Mouse (Mus musculus) ES-Bruce4 (cell line): ENCODE measurements around the gene Rimkla. TPM values are rescaled to one million over a fixed set of nuclear protein-coding genes. Genes with fewer than 3 reads are reported as not detected.

ENCODE experiments used
- H3K27ac ChIP-seq: 2 replicates; pipeline ENCODE4 v1.5.1; 2012; ENCODE audit warnings: low read length, inconsistent platforms; ENCODE audit not compliant: insufficient read depth
- H3K27me3 ChIP-seq: 2 replicates; pipeline ENCODE4 v1.6.1; 2012; ENCODE audit warnings: mild to moderate bottlenecking, low read length, inconsistent platforms; ENCODE audit not compliant: control insufficient read depth, poor library complexity, insufficient read depth, severe bottlenecking
- H3K36me3 ChIP-seq: 2 replicates; pipeline ENCODE4 v1.6.1; 2012; ENCODE audit warnings: inconsistent platforms, mild to moderate bottlenecking, low read length, moderate library complexity; ENCODE audit not compliant: control insufficient read depth, poor library complexity, insufficient read depth, severe bottlenecking
- H3K4me1 ChIP-seq: one replicate; pipeline ENCODE4 v1.8.1; 2011; ENCODE audit warnings: low read length; ENCODE audit not compliant: control insufficient read depth, insufficient read depth
- H3K4me3 ChIP-seq: 2 replicates; pipeline ENCODE4 v1.5.1; 2011; ENCODE audit warnings: low read depth, mild to moderate bottlenecking, low read length
- H3K9ac ChIP-seq: 2 replicates; pipeline ENCODE4 v1.6.1; 2012; ENCODE audit warnings: low read depth, mild to moderate bottlenecking, inconsistent platforms; ENCODE audit not compliant: poor library complexity, severe bottlenecking
- H3K9me3 ChIP-seq: replicated peaks from 2 replicates; pipeline ENCODE4 v1.6.1; 2012; ENCODE audit warnings: mild to moderate bottlenecking, low read length, inconsistent platforms; ENCODE audit not compliant: control insufficient read depth, poor library complexity, insufficient read depth, severe bottlenecking
- CTCF ChIP-seq: IDR thresholded peaks from one replicate; pipeline ENCODE4 v1.8.1; 2011; ENCODE audit warnings: low read depth, low read length
- EP300 ChIP-seq: IDR thresholded peaks from 2 replicates; pipeline ENCODE4 v1.6.1; 2011; ENCODE audit warnings: low read depth, low read length; ENCODE audit not compliant: insufficient read depth
- POLR2A ChIP-seq: IDR thresholded peaks from one replicate; pipeline ENCODE4 v1.8.1; 2011; ENCODE audit warnings: low read length; ENCODE audit not compliant: insufficient read depth
- polyA plus RNA-seq: library from polyadenylated mRNA; stranded (reverse); fragments of >200 nt; gene quantifications from 2 replicates; pipeline ENCODE4 v1.2.4, GENCODE M21; 2011; ENCODE audit warnings: low read depth; ENCODE audit not compliant: missing spikeins, insufficient read depth, insufficient read length

The Rimkla gene
- polyA plus RNA-seq, 1 experiment: 5.5 TPM

GRCm38 (mm10) chr4:119453128-119453527, 39.3 kb downstream of the Rimkla start:
- Histone ChIP-seq H3K4me3 (no peak overlapping the region), H3K27me3 (no peaks in the 10 kb centered on the region), H3K27ac (no peak overlapping the region), H3K4me1 (no peaks in the 10 kb centered on the region), H3K36me3 (no peaks in the 10 kb centered on the region), H3K9ac (no peak overlapping the region), H3K9me3 (no peaks in the 10 kb centered on the region)
- TF ChIP-seq CTCF (no peak), POLR2A (no peak), EP300 (no peak)

- Histone ChIP-seq H3K4me3 (no peak overlapping the region), H3K27me3 (no peaks in the 10 kb centered on the region), H3K27ac (no peak overlapping the region), H3K9me3 (no peaks in the 10 kb centered on the region), H3K4me1 (peaks cover 1% of the 10 kb centered on the region), H3K9ac (no peak overlapping the region), H3K36me3 (no peaks in the 10 kb centered on the region)
- no peak for TF ChIP-seq EP300
- TF ChIP-seq POLR2A: no peak
- TF ChIP-seq CTCF: no peak
Observed at GRCm38 (mm10) chr4:119450436-119450835, 42.0 kb downstream of the Rimkla start.

GRCm38 (mm10) chr4:119447786-119448185, 44.6 kb downstream of the Rimkla start:
- Histone ChIP-seq H3K4me3 (no peak overlapping the region), H3K4me1 (peaks cover 2% of the 10 kb centered on the region), H3K9ac (no peak overlapping the region), H3K27me3 (no peaks in the 10 kb centered on the region), H3K9me3 (no peaks in the 10 kb centered on the region), H3K36me3 (no peaks in the 10 kb centered on the region), H3K27ac (no peak overlapping the region)
- TF ChIP-seq EP300 (no peak), POLR2A (no peak), CTCF (no peak)

- TF ChIP-seq POLR2A (no peak), EP300 (no peak), CTCF (no peak)
- H3K9ac ChIP-seq: no peak overlapping the region
- no peak overlapping the region for H3K27ac ChIP-seq
Observed at GRCm38 (mm10) chr4:119447261-119447660, 45.2 kb downstream of the Rimkla start.

GRCm38 (mm10) chr4:119442539-119442938, 49.9 kb downstream of the Rimkla start:
- TF ChIP-seq EP300 (no peak), CTCF (no peak), POLR2A (no peak)
- Histone ChIP-seq H3K4me1 (peaks cover 4% of the 10 kb centered on the region), H3K4me3 (peak overlapping the region; percentile 7), H3K9ac (no peak overlapping the region), H3K9me3 (no peaks in the 10 kb centered on the region), H3K27ac (no peak overlapping the region), H3K27me3 (no peaks in the 10 kb centered on the region), H3K36me3 (no peaks in the 10 kb centered on the region)

More at GRCm38 (mm10) chr4:119447261-119447660, 45.2 kb downstream of the Rimkla start:
- Histone ChIP-seq H3K4me1 (peaks cover 2% of the 10 kb centered on the region), H3K4me3 (no peak overlapping the region), H3K9me3 (no peaks in the 10 kb centered on the region), H3K36me3 (no peaks in the 10 kb centered on the region), H3K27me3 (no peaks in the 10 kb centered on the region)

- 0 out of 2 replicates have a peak overlapping the region, but pooled peaks have one; percentile 30 for H3K27ac ChIP-seq
- no peaks in the 10 kb centered on the region for H3K9me3 ChIP-seq
- no peaks in the 10 kb centered on the region for H3K36me3 ChIP-seq
- no peak for TF ChIP-seq CTCF
- no peak for TF ChIP-seq EP300
- no peak for TF ChIP-seq POLR2A
- H3K27me3 ChIP-seq: no peaks in the 10 kb centered on the region
- H3K4me3 ChIP-seq: no peak overlapping the region
- H3K4me1 ChIP-seq: peaks cover 4% of the 10 kb centered on the region
- no peak overlapping the region for H3K9ac ChIP-seq
Observed at GRCm38 (mm10) chr4:119441836-119442235, 50.6 kb downstream of the Rimkla start.
